Mouse (Mus musculus) embryonic facial prominence, embryonic 13.5 days (tissue): Measurements from ENCODE around the gene Hsp90b1. TPM values are rescaled to one million over a fixed set of nuclear protein-coding genes. Genes with fewer than 3 reads are reported as not detected.

Experiments used
- ATAC-seq: fragments of 200-750 bp; cut with Nextera tagmentation; 2 replicates; pipeline ENCODE4 v1.8.0; 2017; ENCODE audit warnings: low read depth; ENCODE audit not compliant: insufficient number of reproducible peaks, insufficient read depth, low FRiP score, low TSS enrichment
- H3K27ac ChIP-seq: fragments of 300-500 bp; sonication (generic); 2 replicates; pipeline ENCODE4 v1.5.1; 2015; ENCODE audit warnings: moderate library complexity, mild to moderate bottlenecking, inconsistent platforms
- H3K27me3 ChIP-seq: fragments of 300-500 bp; sonication (generic); 2 replicates; pipeline ENCODE4 v1.6.1; 2015; ENCODE audit warnings: mild to moderate bottlenecking, inconsistent platforms
- H3K36me3 ChIP-seq: fragments of 300-500 bp; sonication (generic); 2 replicates; pipeline ENCODE4 v1.6.1; 2015; ENCODE audit warnings: mild to moderate bottlenecking, inconsistent platforms
- H3K4me1 ChIP-seq: fragments of 300-500 bp; sonication (generic); 2 replicates; pipeline ENCODE4 v1.6.1; 2015; ENCODE audit warnings: inconsistent platforms
- H3K4me2 ChIP-seq: fragments of 300-500 bp; sonication (generic); 2 replicates; pipeline ENCODE4 v1.6.1; 2015; ENCODE audit warnings: moderate library complexity, mild to moderate bottlenecking, inconsistent platforms
- H3K4me3 ChIP-seq: fragments of 300-500 bp; sonication (generic); 2 replicates; pipeline ENCODE4 v1.5.1; 2015; ENCODE audit warnings: mild to moderate bottlenecking, inconsistent platforms
- H3K9ac ChIP-seq: fragments of 300-500 bp; sonication (generic); 2 replicates; pipeline ENCODE4 v1.6.1; 2015; ENCODE audit warnings: mild to moderate bottlenecking, inconsistent platforms
- H3K9me3 ChIP-seq: fragments of 300-500 bp; sonication (generic); 2 replicates; pipeline ENCODE4 v1.6.1; 2016; ENCODE audit warnings: inconsistent platforms
- WGBS: fragments of 180-500 bp; shearing (Covaris S2); methylation state at CpG from one replicate; pipeline ENCODE4 v1.1.7; 2015; ENCODE audit warnings: mixed read lengths; 5-methylcytosine and 5-hydroxymethylcytosine counted together
- polyA plus RNA-seq: library from polyadenylated mRNA; unstranded; fragments of >200 nt; fragmentation: Nextera tagmentation; extraction: Ambion mirVana; gene quantifications from 2 replicates; pipeline ENCODE4 v1.2.1, GENCODE M21; 2015

Gene Hsp90b1
- 638 and 646 TPM in 2 replicates for polyA plus RNA-seq

- Histone ChIP-seq H3K4me1 (peaks cover 43% of the 10 kb centered on the region), H3K27me3 (no peaks in the 10 kb centered on the region), H3K4me3 (peak within 1 kb of the TSS; percentile 92), H3K9ac (peak within 1 kb of the TSS; percentile 95), H3K9me3 (no peaks in the 10 kb centered on the region), H3K36me3 (peaks cover 25% of the 10 kb centered on the region), H3K27ac (peak within 1 kb of the TSS; percentile 95), H3K4me2 (peak within 1 kb of the TSS; percentile 82)
- ATAC-seq, result peak; percentile 98
- WGBS, result under 1% methylated on average over 51 of the region's 51 CpGs
These were observed at the start of gene Hsp90b1, which contains the start of gene Ttc41 for GRCm38 (mm10) chr10:86705318-86705921. TSS of gene Hsp90b1 (minus strand) at chr10:86705509. TSS of gene Ttc41 (plus strand) at chr10:86705811.

- Histone ChIP-seq H3K27me3 (no peaks in the 10 kb centered on the region), H3K36me3 (no peaks in the 10 kb centered on the region), H3K4me1 (no peaks in the 10 kb centered on the region), H3K27ac (no peak overlapping the region), H3K9ac (no peak overlapping the region), H3K9me3 (no peaks in the 10 kb centered on the region), H3K4me2 (no peak overlapping the region), H3K4me3 (no peak overlapping the region)
- no peak for ATAC-seq
- WGBS, result 85% methylated on average over 7 of the region's 7 CpGs
These were observed 39.0 kb upstream of the Hsp90b1 start for GRCm38 (mm10) chr10:86744306-86744705.

- no peak for ATAC-seq
- H3K36me3 ChIP-seq, result no peaks in the 10 kb centered on the region
- no peak overlapping the region for H3K4me3 ChIP-seq
- WGBS, result 90% methylated on average over 2 of the region's 2 CpGs
- no peak overlapping the region for H3K4me2 ChIP-seq
- H3K4me1 ChIP-seq, result no peaks in the 10 kb centered on the region
- no peak overlapping the region for H3K9ac ChIP-seq
- no peak overlapping the region for H3K27ac ChIP-seq
- H3K9me3 ChIP-seq, result no peaks in the 10 kb centered on the region
- H3K27me3 ChIP-seq, result no peaks in the 10 kb centered on the region
These were observed 37.6 kb upstream of the Hsp90b1 start for GRCm38 (mm10) chr10:86742918-86743317.

GRCm38 (mm10) chr10:86735036-86735435, 29.7 kb upstream of the Hsp90b1 start:
- Histone ChIP-seq H3K4me2 (peak overlapping the region; percentile 23; the same call in 1 of the 2 replicates), H3K36me3 (no peaks in the 10 kb centered on the region), H3K9me3 (no peaks in the 10 kb centered on the region), H3K27me3 (no peaks in the 10 kb centered on the region), H3K4me1 (peaks cover 11% of the 10 kb centered on the region), H3K27ac (no peak overlapping the region), H3K4me3 (no peak overlapping the region), H3K9ac (no peak overlapping the region)
- 29% methylated on average over 4 of the region's 4 CpGs for WGBS
- ATAC-seq, result no peak

- Histone ChIP-seq H3K27ac (no peak overlapping the region), H3K4me3 (no peak overlapping the region), H3K9me3 (no peaks in the 10 kb centered on the region), H3K4me1 (peaks cover 27% of the 10 kb centered on the region), H3K9ac (no peak overlapping the region), H3K27me3 (no peaks in the 10 kb centered on the region), H3K36me3 (no peaks in the 10 kb centered on the region), H3K4me2 (no peak overlapping the region)
- ATAC-seq, result no peak
- 52% methylated on average over 2 of the region's 2 CpGs for WGBS
These were observed 26.2 kb upstream of the Hsp90b1 start for GRCm38 (mm10) chr10:86731500-86731863.

GRCm38 (mm10) chr10:86730823-86731499, 25.7 kb upstream of the Hsp90b1 start:
- H3K9me3 ChIP-seq, result no peaks in the 10 kb centered on the region
- peak overlapping the region; percentile 52 for H3K4me3 ChIP-seq
- no peak for ATAC-seq
- peak overlapping the region; percentile 77 for H3K27ac ChIP-seq
- H3K9ac ChIP-seq, result peak overlapping the region; percentile 73
- H3K4me1 ChIP-seq, result peaks cover 27% of the 10 kb centered on the region
- H3K36me3 ChIP-seq, result no peaks in the 10 kb centered on the region
- 8% methylated on average over 22 of the region's 22 CpGs for whole genome bisulfite sequencing
- no peaks in the 10 kb centered on the region for H3K27me3 ChIP-seq
- H3K4me2 ChIP-seq, result peak overlapping the region; percentile 67

- Histone ChIP-seq H3K4me1 (peaks cover 16% of the 10 kb centered on the region), H3K9me3 (no peaks in the 10 kb centered on the region), H3K4me2 (peak overlapping the region; percentile 72), H3K4me3 (no peak overlapping the region), H3K27ac (peak overlapping the region; percentile 82), H3K27me3 (no peaks in the 10 kb centered on the region), H3K9ac (peak overlapping the region; percentile 68; the same call in 1 of the 2 replicates), H3K36me3 (no peaks in the 10 kb centered on the region)
- ATAC-seq, result no peak
- 91% methylated on average over 3 of the region's 3 CpGs for WGBS
These were observed 22.9 kb upstream of the Hsp90b1 start for GRCm38 (mm10) chr10:86728176-86728575.

- peak overlapping the region; percentile 41 for H3K4me3 ChIP-seq
- peak overlapping the region; percentile 72 for H3K4me2 ChIP-seq
- H3K27me3 ChIP-seq, result no peaks in the 10 kb centered on the region
- H3K27ac ChIP-seq, result peak overlapping the region; percentile 82
- H3K9me3 ChIP-seq, result no peaks in the 10 kb centered on the region
- under 1% methylated on average over 12 of the region's 12 CpGs for WGBS
- H3K9ac ChIP-seq, result peak overlapping the region; percentile 68
- H3K4me1 ChIP-seq, result peaks cover 16% of the 10 kb centered on the region
- H3K36me3 ChIP-seq, result no peaks in the 10 kb centered on the region
- ATAC-seq, result 0 out of 2 replicates have a peak, but pooled peaks have one; percentile 34
These were observed 22.3 kb upstream of the Hsp90b1 start for GRCm38 (mm10) chr10:86727548-86727980.

- H3K4me2 ChIP-seq, result no peak overlapping the region
- no peak overlapping the region for H3K4me3 ChIP-seq
- H3K27me3 ChIP-seq, result no peaks in the 10 kb centered on the region
- ATAC-seq, result no peak
- H3K9ac ChIP-seq, result no peak overlapping the region
- H3K27ac ChIP-seq, result peak overlapping the region; percentile 39
- H3K36me3 ChIP-seq, result no peaks in the 10 kb centered on the region
- WGBS, result 38% methylated on average over 3 of the region's 3 CpGs
- H3K4me1 ChIP-seq, result no peaks in the 10 kb centered on the region; the same call in 1 of the 2 replicates
- no peaks in the 10 kb centered on the region for H3K9me3 ChIP-seq
These were observed 6.8 kb upstream of the Hsp90b1 start for GRCm38 (mm10) chr10:86712156-86712555.

- H3K9ac ChIP-seq, result no peak overlapping the region
- ATAC-seq, result no peak
- peak overlapping the region; percentile 95; the same call in 1 of the 2 replicates for H3K27ac ChIP-seq
- WGBS, result 84% methylated on average over 3 of the region's 3 CpGs
- H3K27me3 ChIP-seq, result no peaks in the 10 kb centered on the region
- peaks cover 10% of the 10 kb centered on the region for H3K36me3 ChIP-seq
- no peak overlapping the region for H3K4me3 ChIP-seq
- H3K4me1 ChIP-seq, result peaks cover 28% of the 10 kb centered on the region
- no peaks in the 10 kb centered on the region for H3K9me3 ChIP-seq
- H3K4me2 ChIP-seq, result 0 out of 2 replicates have a peak overlapping the region, but pooled peaks have one; percentile 71
These were observed 1.8 kb upstream of the Hsp90b1 start for GRCm38 (mm10) chr10:86707134-86707533.

GRCm38 (mm10) chr10:86705922-86706752, 828 bp upstream of the Hsp90b1 start:
- peaks cover 35% of the 10 kb centered on the region for H3K4me1 ChIP-seq
- 5% methylated on average over 33 of the region's 33 CpGs for WGBS

More at GRCm38 (mm10) chr10:86705922-86706752, 828 bp upstream of the Hsp90b1 start:
- H3K27ac ChIP-seq, result peak overlapping the region; percentile 95
- peak overlapping the region; percentile 71 for H3K4me2 ChIP-seq
- peak overlapping the region; percentile 77 for H3K9ac ChIP-seq
- ATAC-seq, result peak; percentile 87
- H3K36me3 ChIP-seq, result peaks cover 18% of the 10 kb centered on the region
- no peaks in the 10 kb centered on the region for H3K9me3 ChIP-seq
- H3K27me3 ChIP-seq, result no peaks in the 10 kb centered on the region
- H3K4me3 ChIP-seq, result peak overlapping the region; percentile 92
